Mouse (Mus musculus) ES-E14 (cell line): ENCODE data around the gene Sorcs1.

ENCODE experiments used
- HCFC1 ChIP-seq: IDR thresholded peaks from 2 replicates; pipeline ENCODE4 v1.6.1; 2012; ENCODE audit warnings: low read length, inconsistent platforms, borderline replicate concordance; ENCODE audit not compliant: insufficient read depth
- ZC3H11A ChIP-seq: IDR thresholded peaks from 2 replicates; pipeline ENCODE4 v1.6.1; 2012; ENCODE audit warnings: low read depth, mild to moderate bottlenecking, inconsistent platforms, low read length, borderline replicate concordance

DNA sequence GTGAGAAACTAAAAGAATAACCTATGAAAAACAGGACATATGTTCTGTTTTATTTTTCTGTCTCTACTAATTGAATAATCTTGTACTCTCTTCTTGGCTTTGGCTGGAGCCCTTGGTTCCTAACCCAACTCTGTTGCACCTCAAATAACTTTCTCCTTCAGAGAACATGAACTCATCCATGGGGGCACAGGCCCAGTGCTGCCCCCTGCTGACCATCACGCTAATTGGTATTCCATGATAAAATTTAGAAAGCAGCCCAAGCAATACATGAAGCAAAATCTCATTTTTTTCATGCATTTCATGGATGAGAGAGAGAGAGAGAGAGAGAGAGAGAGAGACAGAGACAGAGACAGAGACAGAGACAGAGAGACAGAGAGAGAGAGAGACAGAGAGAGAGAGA lies 255.5 kb downstream of the Sorcs1 start:
- TF ChIP-seq ZC3H11A = no peak
- TF ChIP-seq HCFC1 = no peak
